Mouse (Mus musculus) neural tube, embryonic 14.5 days (tissue): ENCODE results near the gene Srrd. TPM values are rescaled to one million over a fixed set of nuclear protein-coding genes. Genes with fewer than 3 reads are reported as not detected.
"Not testable (repeated sequence)": the region's sequence is repeated elsewhere in the genome, so short reads cannot be mapped to it uniquely, and the experiment has no call there.

Experiments
- ATAC-seq: fragments of 200-750 bp; cut with Nextera tagmentation; 2 replicates; pipeline ENCODE4 v1.8.0; 2017; ENCODE audit warnings: low read depth, mild to moderate bottlenecking, moderate TSS enrichment, moderate library complexity
- H3K27ac ChIP-seq: fragments of 300-500 bp; sonication (generic); 2 replicates; pipeline ENCODE4 v1.5.1; 2014; ENCODE audit warnings: low read depth, mild to moderate bottlenecking, control low read depth, low read length, moderate library complexity, mixed read lengths
- H3K27me3 ChIP-seq: fragments of 300-500 bp; sonication (generic); 2 replicates; pipeline ENCODE4 v1.6.1; 2014; ENCODE audit warnings: low read length; ENCODE audit not compliant: control insufficient read depth, insufficient read depth
- H3K36me3 ChIP-seq: fragments of 300-500 bp; sonication (generic); 2 replicates; pipeline ENCODE4 v1.6.1; 2014; ENCODE audit warnings: low read length, mixed read lengths; ENCODE audit not compliant: control insufficient read depth, insufficient read depth
- H3K4me1 ChIP-seq: fragments of 300-500 bp; sonication (generic); 2 replicates; pipeline ENCODE4 v1.6.1; 2014; ENCODE audit warnings: low read length; ENCODE audit not compliant: control insufficient read depth, insufficient read depth
- H3K4me2 ChIP-seq: fragments of 300-500 bp; sonication (generic); 2 replicates; pipeline ENCODE4 v1.6.1; 2014; ENCODE audit warnings: mild to moderate bottlenecking, low read depth, low read length, control low read depth
- H3K4me3 ChIP-seq: fragments of 300-500 bp; sonication (generic); 2 replicates; pipeline ENCODE4 v1.5.1; 2014; ENCODE audit warnings: low read depth, low read length, control low read depth, mixed read lengths
- H3K9ac ChIP-seq: fragments of 300-500 bp; sonication (generic); replicated peaks from 2 replicates; pipeline ENCODE4 v1.6.1; 2014; ENCODE audit warnings: low read depth, mild to moderate bottlenecking, control low read depth, low read length, mixed read lengths
- H3K9me3 ChIP-seq: fragments of 300-500 bp; sonication (generic); 2 replicates; pipeline ENCODE4 v1.6.1; 2016; ENCODE audit warnings: low read length; ENCODE audit not compliant: control insufficient read depth
- WGBS: fragments of 180-500 bp; shearing (Covaris S2); extraction: QIAGEN DNeasy Blood & Tissue Kit; methylation state at CpG from one replicate; pipeline ENCODE4 v1.1.7; 2014; 5-methylcytosine and 5-hydroxymethylcytosine counted together
- polyA plus RNA-seq: library from polyadenylated mRNA; unstranded; fragments of >200 nt; fragmentation: Nextera tagmentation; extraction: Ambion mirVana; gene quantifications from 2 replicates; pipeline ENCODE4 v1.2.1, GENCODE M21; 2014

The Srrd gene
- polyA plus RNA-seq, 1 experiment from 2014 or later = 71.9 TPM

DNA sequence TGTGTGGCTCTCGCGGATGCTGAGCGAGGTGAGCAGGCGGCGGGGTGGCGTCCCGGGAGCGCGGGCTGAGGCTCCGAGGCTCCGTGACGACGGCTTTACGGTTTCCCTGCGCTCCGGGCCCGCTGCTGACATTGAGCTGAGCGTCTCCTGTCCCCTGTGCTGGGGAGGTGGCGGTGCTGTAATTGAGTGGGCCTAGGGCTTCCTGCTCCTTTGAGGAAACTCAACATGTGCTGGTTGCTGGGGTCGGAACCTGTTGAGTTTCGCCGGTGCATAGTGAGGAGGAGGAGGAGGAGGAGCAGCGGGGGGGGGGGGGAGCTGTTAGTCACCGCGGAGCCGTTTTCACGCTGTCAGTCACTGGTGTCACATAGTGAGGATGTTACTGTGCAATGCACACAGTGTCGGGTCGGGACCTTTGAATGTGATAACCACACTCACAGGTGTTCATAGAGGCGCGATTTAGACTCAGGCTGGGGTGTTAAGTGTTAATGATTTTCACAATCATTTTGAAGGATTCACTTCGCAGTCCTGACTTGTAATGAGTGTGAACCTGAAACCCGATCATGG is 16.3 kb downstream of the Srrd start:
- peaks cover 23% of the 10 kb centered on the region for H3K36me3 ChIP-seq
- ATAC-seq = peak; percentile 70
- H3K27me3 ChIP-seq = no peaks in the 10 kb centered on the region
- WGBS = 2% methylated on average over 30 of the region's 33 CpGs
- H3K4me3 ChIP-seq = peak overlapping the region; percentile 93
- H3K4me2 ChIP-seq = peak overlapping the region; percentile 76
- peak overlapping the region; percentile 54 for H3K9ac ChIP-seq
- peak overlapping the region; percentile 45 for H3K27ac ChIP-seq
- H3K4me1 ChIP-seq = peaks cover 16% of the 10 kb centered on the region
- H3K9me3 ChIP-seq = no peaks in the 10 kb centered on the region

- Histone ChIP-seq H3K4me2 (peak within 1 kb of the TSS; percentile 76), H3K9me3 (no peaks in the 10 kb centered on the region), H3K4me1 (peaks cover 16% of the 10 kb centered on the region), H3K36me3 (peaks cover 16% of the 10 kb centered on the region), H3K27me3 (no peaks in the 10 kb centered on the region), H3K27ac (peak within 1 kb of the TSS; percentile 45), H3K4me3 (peak within 1 kb of the TSS; percentile 93), H3K9ac (peak within 1 kb of the TSS; percentile 54)
- peak; percentile 94 for ATAC-seq
- 9% methylated on average over 48 of the region's 48 CpGs for WGBS
Observed at GRCm38 (mm10) chr5:112325546-112326445, 17.0 kb downstream of the Srrd start, which contains the start of gene Tfip11. Gene Tfip11, plus strand, starts transcription at chr5:112326358.

DNA sequence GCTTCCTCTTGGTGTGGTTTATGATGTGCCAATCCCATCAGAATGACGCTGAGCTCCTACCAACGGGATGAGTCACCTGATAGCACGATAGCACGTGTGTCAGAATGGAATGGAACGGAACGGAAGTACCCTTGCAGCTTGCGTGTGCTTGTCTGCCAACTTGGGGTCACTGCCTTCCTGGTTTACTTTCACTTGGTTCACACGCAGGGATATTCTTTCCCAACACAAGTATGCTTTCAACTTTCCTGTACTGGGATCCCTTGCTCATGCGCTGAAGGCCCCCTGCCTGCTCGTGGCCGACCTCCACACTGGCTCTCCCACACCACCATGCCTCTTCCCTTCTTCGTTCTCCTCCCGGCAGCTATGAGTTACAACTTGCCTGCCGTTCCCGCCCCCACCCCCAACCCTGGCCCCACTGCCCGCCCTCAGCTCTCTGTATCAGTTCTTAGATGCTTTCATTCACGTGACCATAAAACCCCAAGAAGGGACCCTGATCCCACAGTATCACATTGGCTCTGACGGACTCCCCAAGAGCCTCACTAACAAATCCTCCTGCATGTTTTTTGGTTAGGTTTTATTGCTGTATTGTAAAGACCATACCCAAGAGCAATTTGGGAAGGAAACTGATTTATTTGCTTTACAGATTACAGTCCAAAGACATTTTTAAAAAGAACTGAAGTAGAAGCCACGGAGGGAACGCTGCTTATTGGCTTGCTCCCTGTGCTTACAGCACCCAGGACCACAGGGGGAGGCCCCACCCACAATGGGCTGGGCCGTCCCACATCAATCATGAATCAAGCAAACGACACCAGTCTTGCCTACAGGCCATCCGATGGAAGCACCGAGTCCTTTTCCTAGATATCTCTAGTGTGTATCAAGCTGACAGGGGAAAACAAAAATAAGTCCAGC is 17.9 kb downstream of the Srrd start:
- Histone ChIP-seq H3K4me2 (peak overlapping the region; percentile 76; the same call in 1 of the 2 replicates), H3K27ac (no peak overlapping the region), H3K27me3 (no peaks in the 10 kb centered on the region), H3K36me3 (peaks cover 7% of the 10 kb centered on the region; the same call in 1 of the 2 replicates), H3K9ac (no peak overlapping the region), H3K9me3 (no peaks in the 10 kb centered on the region), H3K4me1 (peaks cover 16% of the 10 kb centered on the region), H3K4me3 (no peak overlapping the region)
- 24% methylated on average over 24 of the region's 24 CpGs for WGBS
- peak; percentile 59; the same call in 1 of the 2 replicates for ATAC-seq

GRCm38 (mm10) chr5:112323246-112323645 is 19.6 kb downstream of the Srrd start:
- Histone ChIP-seq H3K27ac (no peak overlapping the region), H3K4me1 (peaks cover 16% of the 10 kb centered on the region), H3K4me3 (no peak overlapping the region), H3K9me3 (no peaks in the 10 kb centered on the region), H3K9ac (no peak overlapping the region), H3K4me2 (no peak overlapping the region), H3K36me3 (no peaks in the 10 kb centered on the region), H3K27me3 (no peaks in the 10 kb centered on the region)
- ATAC-seq = no peak
- WGBS = 88% methylated on average over 6 of the region's 6 CpGs

DNA sequence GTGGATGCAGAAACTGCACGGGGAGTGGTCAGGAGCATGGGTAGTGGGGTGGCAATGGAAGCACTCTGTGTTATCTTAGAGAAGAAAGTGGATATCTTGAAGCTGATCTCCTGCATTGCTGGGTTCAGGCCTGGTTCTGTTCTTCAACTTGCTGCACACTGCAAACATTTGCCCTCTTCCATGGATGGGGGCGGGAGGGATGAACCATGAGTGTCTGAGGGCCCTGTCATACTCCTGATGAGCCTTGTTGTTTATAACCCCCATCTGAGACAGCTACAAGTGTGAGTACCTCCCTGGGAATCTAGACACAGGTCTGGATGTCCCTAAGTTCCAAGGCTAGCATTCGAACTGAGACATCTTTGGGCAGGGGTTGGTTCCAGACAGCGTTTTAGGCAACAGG is 21.5 kb downstream of the Srrd start:
- Histone ChIP-seq H3K36me3 (no peaks in the 10 kb centered on the region; the same call in 1 of the 2 replicates), H3K9ac (no peak overlapping the region), H3K27me3 (no peaks in the 10 kb centered on the region), H3K4me2 (no peak overlapping the region), H3K9me3 (no peaks in the 10 kb centered on the region), H3K4me3 (no peak overlapping the region), H3K4me1 (peaks cover 9% of the 10 kb centered on the region; the same call in 1 of the 2 replicates), H3K27ac (no peak overlapping the region)
- WGBS = 85% methylated on average over 4 of the region's 4 CpGs
- no peak for ATAC-seq

- Histone ChIP-seq H3K9me3 (no peaks in the 10 kb centered on the region), H3K9ac (no peak overlapping the region), H3K36me3 (no peaks in the 10 kb centered on the region; the same call in 1 of the 2 replicates), H3K27ac (no peak overlapping the region), H3K4me1 (peaks cover 9% of the 10 kb centered on the region; the same call in 1 of the 2 replicates), H3K4me3 (no peak overlapping the region), H3K27me3 (no peaks in the 10 kb centered on the region), H3K4me2 (no peak overlapping the region)
- WGBS = 77% methylated on average over 6 of the region's 6 CpGs
- ATAC-seq = no peak
Observed at GRCm38 (mm10) chr5:112320936-112321335, 21.9 kb downstream of the Srrd start.

DNA sequence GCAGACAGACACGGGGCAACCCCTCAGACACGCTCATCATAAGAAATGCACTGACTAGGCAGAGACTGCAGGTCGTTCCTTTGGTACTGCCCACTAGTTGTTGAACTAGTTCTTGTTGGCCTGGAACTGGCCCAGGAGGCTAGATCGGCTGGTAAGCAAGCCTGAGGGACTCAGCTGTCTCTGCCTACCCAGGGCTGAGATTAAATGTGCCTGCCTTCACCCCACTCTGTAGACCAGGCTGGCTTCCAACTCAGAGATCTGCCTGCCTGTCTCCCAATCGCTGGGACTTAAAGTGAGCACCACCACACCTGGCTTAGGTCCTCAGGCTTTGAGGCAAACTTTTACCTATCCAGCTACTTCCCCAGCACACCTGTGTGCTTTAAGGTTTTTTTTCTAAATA is 22.5 kb downstream of the Srrd start:
- Histone ChIP-seq H3K27ac (no peak overlapping the region), H3K36me3 (peaks cover 2% of the 10 kb centered on the region), H3K9me3 (no peaks in the 10 kb centered on the region), H3K4me1 (peaks cover 5% of the 10 kb centered on the region; the same call in 1 of the 2 replicates), H3K27me3 (no peaks in the 10 kb centered on the region), H3K4me3 (no peak overlapping the region), H3K4me2 (no peak overlapping the region), H3K9ac (no peak overlapping the region)
- WGBS = 83% methylated on average over 5 of the region's 5 CpGs
- ATAC-seq = no peak

DNA sequence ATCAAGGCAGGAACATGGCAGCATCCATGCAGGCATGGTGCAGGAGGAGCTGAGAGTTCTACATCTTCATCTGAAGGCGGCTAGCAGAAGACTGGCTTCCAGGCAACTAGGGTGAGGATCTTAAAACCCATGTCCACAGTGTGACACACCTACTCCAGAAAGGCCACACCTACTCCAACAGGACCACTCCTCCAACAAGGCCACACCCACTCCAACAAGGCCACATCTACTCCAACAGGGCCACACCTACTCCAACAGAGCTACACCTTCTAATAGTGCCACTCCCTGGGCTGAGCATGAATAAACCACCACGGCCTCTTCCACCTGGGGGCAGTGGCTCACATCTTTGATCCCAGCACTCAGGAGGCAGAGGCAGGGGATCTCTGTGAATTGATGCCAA is 23.5 kb downstream of the Srrd start:
- not testable (repeated sequence) for H3K36me3 ChIP-seq, ATAC-seq, H3K4me1 ChIP-seq, H3K27me3 ChIP-seq, H3K9me3 ChIP-seq, H3K4me3 ChIP-seq, H3K9ac ChIP-seq, H3K27ac ChIP-seq, H3K4me2 ChIP-seq
- 60% methylated on average over 2 of the region's 2 CpGs for WGBS
